8 mouse cellular contexts compared by ENCODE assay signal in genomic region chr10:82858691-82859532, GRCm38 (mm10). TPM values are rescaled to one million over a fixed set of nuclear protein-coding genes. Genes with fewer than 3 reads are reported as not detected.
DNase-seq lines count a peak whose midpoint lies in the region; ATAC-seq and TF ChIP-seq lines count a peak whose summit lies in the region.

No protein-coding gene starts in this region.

- no peaks in the 10 kb centered on the region for H3K27me3 ChIP-seq in heart, embryonic 11.5 days (ENCODE audit: control insufficient read depth, insufficient read depth, low read length)
- no peaks in the 10 kb centered on the region for H3K27me3 ChIP-seq in kidney, embryonic 16.5 days (ENCODE audit: insufficient read depth, low read length)
- no peaks in the 10 kb centered on the region for H3K27me3 ChIP-seq in liver, adult 2 months (ENCODE audit: control insufficient read depth, insufficient read depth, low read length)
- H3K27me3 ChIP-seq in myocyte (ENCODE audit: control insufficient read depth, insufficient read depth, insufficient read length) = no peaks in the 10 kb centered on the region
- H3K27me3 ChIP-seq in splenic B cell, adult 2 months (ENCODE audit: control insufficient read depth, insufficient read depth, low read length, poor library complexity, severe bottlenecking) = no peaks in the 10 kb centered on the region

- TF ChIP-seq CTCF in liver, adult 2 months (IDR thresholded peaks at IDR 0.05; ENCODE audit: low read depth, low read length) = no peak

- under 1% methylated on average over 49 of the region's 49 CpGs for WGBS in heart, embryonic 11.5 days (ENCODE audit: insufficient replicate concordance)
- WGBS in kidney, embryonic 16.5 days = under 1% methylated on average over 49 of the region's 49 CpGs
- WGBS in liver, adult 2 months = under 1% methylated on average over 49 of the region's 49 CpGs

- peak; percentile 88 for ATAC-seq in erythroblast, adult 5-6 weeks (replicated peaks; ENCODE audit: low FRiP score, poor library complexity, severe bottlenecking)
- ATAC-seq in heart, embryonic 11.5 days (replicated peaks; ENCODE audit: insufficient number of reproducible peaks, low FRiP score, low TSS enrichment) = peak; percentile 84
- ATAC-seq in kidney, embryonic 16.5 days (ENCODE audit: low FRiP score, low TSS enrichment) = peak; percentile 87

- peak overlapping the region; percentile 83 for H3K9ac ChIP-seq in heart, embryonic 11.5 days (ENCODE audit: low read depth, low read length)
- H3K9ac ChIP-seq in kidney, embryonic 16.5 days (replicated peaks; ENCODE audit: low read length) = peak overlapping the region; percentile 86
- peak overlapping the region; percentile 93 for H3K9ac ChIP-seq in liver, adult 2 months (ENCODE audit: low read depth, low read length)

- peaks cover 1% of the 10 kb centered on the region; the same call in 1 of the 2 replicates for H3K36me3 ChIP-seq in heart, embryonic 11.5 days (ENCODE audit: control insufficient read depth, insufficient read depth, low read length)
- H3K36me3 ChIP-seq in kidney, embryonic 16.5 days (ENCODE audit: insufficient read depth, low read length) = peaks cover 6% of the 10 kb centered on the region; the same call in 1 of the 2 replicates
- peaks cover 13% of the 10 kb centered on the region; the same call in 1 of the 2 replicates for H3K36me3 ChIP-seq in liver, adult 2 months (ENCODE audit: control insufficient read depth, insufficient read depth, low read length)
- H3K36me3 ChIP-seq in myocyte (ENCODE audit: control insufficient read depth, insufficient read depth) = peaks cover under 1% of the 10 kb centered on the region
- no peaks in the 10 kb centered on the region for H3K36me3 ChIP-seq in splenic B cell, adult 2 months (ENCODE audit: control insufficient read depth, insufficient read depth, low read length, poor library complexity, severe bottlenecking)

- H3K4me3 ChIP-seq in heart, embryonic 11.5 days (ENCODE audit: low read depth, low read length) = peak overlapping the region; percentile 64
- H3K4me3 ChIP-seq in kidney, embryonic 16.5 days (ENCODE audit: low read length) = peak overlapping the region; percentile 87
- H3K4me3 ChIP-seq in liver, adult 2 months (ENCODE audit: insufficient read depth, low read depth, low read length) = peak overlapping the region; percentile 88
- H3K4me3 ChIP-seq in myocyte = peak overlapping the region; percentile 54

- H3K79me2 ChIP-seq in liver, adult 2 months (ENCODE audit: control insufficient read depth, insufficient read depth, low read length) = peaks cover 14% of the 10 kb centered on the region
- peaks cover 40% of the 10 kb centered on the region for H3K79me2 ChIP-seq in myocyte (ENCODE audit: control insufficient read depth, insufficient read depth)

- peak overlapping the region; percentile 88 for H3K27ac ChIP-seq in heart, embryonic 11.5 days (ENCODE audit: low read depth, low read length)
- peak overlapping the region; percentile 97 for H3K27ac ChIP-seq in kidney, embryonic 16.5 days (ENCODE audit: low read length)
- H3K27ac ChIP-seq in liver, adult 2 months (replicated peaks; ENCODE audit: insufficient read depth, low read depth, low read length) = peak overlapping the region; percentile 96

- no peaks in the 10 kb centered on the region for H3K9me3 ChIP-seq in heart, embryonic 11.5 days (replicated peaks; ENCODE audit: control insufficient read depth, low read length)
- no peaks in the 10 kb centered on the region for H3K9me3 ChIP-seq in kidney, embryonic 16.5 days (ENCODE audit: low read length)

- peak; percentile 97 for TF ChIP-seq POLR2A in liver, adult 2 months (IDR thresholded peaks at IDR 0.05; ENCODE audit: extremely low read depth, insufficient read depth, low read length)
- peak; percentile 94 for TF ChIP-seq POLR2A in myocyte (IDR thresholded peaks at IDR 0.05; ENCODE audit: insufficient read length, low read depth)

- H3K4me2 ChIP-seq in heart, embryonic 11.5 days = peak overlapping the region; percentile 78
- H3K4me2 ChIP-seq in kidney, embryonic 16.5 days (replicated peaks; ENCODE audit: low read depth, low read length) = peak overlapping the region; percentile 62
- peak overlapping the region; percentile 95 for H3K4me2 ChIP-seq in myocyte (ENCODE audit: low read depth)

- DNase-seq in B cell, adult 2 months = peak; percentile 75
- peak; percentile 98 for DNase-seq in brain, adult 2 months (ENCODE audit: low read depth, low spot score)
- DNase-seq in liver, adult 2 months (ENCODE audit: extremely low read depth, low read depth, low spot score) = peak; percentile 91
- DNase-seq in splenic B cell, adult 2 months (ENCODE audit: low read depth, low spot score) = peak; percentile 75

- H3K4me1 ChIP-seq in heart, embryonic 11.5 days (ENCODE audit: control insufficient read depth, insufficient read depth, low read length) = peaks cover 22% of the 10 kb centered on the region; the same call in 1 of the 2 replicates
- peaks cover 30% of the 10 kb centered on the region for H3K4me1 ChIP-seq in kidney, embryonic 16.5 days (ENCODE audit: insufficient read depth, low read length)
- peaks cover 12% of the 10 kb centered on the region for H3K4me1 ChIP-seq in liver, adult 2 months (ENCODE audit: control insufficient read depth, insufficient read depth, low read length)

- peak overlapping the region; percentile 64 for H3ac ChIP-seq in myocyte (ENCODE audit: control insufficient read depth, insufficient read length)

TF ChIP-seq in myocyte, 11 proteins besides CTCF, POLR2A, EP300 and RAD21:
- no peak for TF ChIP-seq REST (IDR thresholded peaks at IDR 0.05; ENCODE audit: insufficient read depth, insufficient read length)
- no peak for TF ChIP-seq TCF12 (IDR thresholded peaks at IDR 0.05; ENCODE audit: insufficient read depth, poor library complexity, severe bottlenecking)
- TF ChIP-seq POLR2AphosphoS2 (IDR thresholded peaks at IDR 0.05; ENCODE audit: insufficient read length, low read depth) = peak; percentile 94
- TF ChIP-seq USF1 (IDR thresholded peaks at IDR 0.05; ENCODE audit: low read depth) = peak; percentile 32
- no peak for TF ChIP-seq CEBPB (IDR thresholded peaks at IDR 0.05; ENCODE audit: insufficient read depth, poor library complexity, severe bottlenecking)
- no peak for TF ChIP-seq E2F4 (IDR thresholded peaks at IDR 0.05; ENCODE audit: insufficient read depth)
- TF ChIP-seq MAX (IDR thresholded peaks at IDR 0.05; ENCODE audit: low read depth) = no peak

RNA-seq across cellular contexts. Expression of gene Eid3, which starts 7.5 kb away (rescaled TPM):
- 1.3 TPM in 1 of 2 replicates, not detected in the other for total RNA-seq in erythroblast, adult 5-6 weeks (2015; ENCODE audit: low replicate concordance)
- 1.4 and 5.2 TPM in 2 replicates for total RNA-seq in erythroblast, adult 5-6 weeks (2017; ENCODE audit: low replicate concordance)
- 0.20 and 0.23 TPM in 2 replicates for polyA plus RNA-seq in heart, embryonic 11.5 days (2014; fragmentation: Nextera tagmentation; extraction: Ambion mirVana)
- polyA plus RNA-seq in kidney, embryonic 16.5 days (2015; fragmentation: Nextera tagmentation; extraction: Ambion mirVana) = 0.16 and 0.40 TPM in 2 replicates
- total RNA-seq in liver, adult 2 months (2014; rRNA removed) = 2.1 and 2.3 TPM in 2 replicates
- 0.26 and 0.50 TPM in 2 replicates for polyA plus RNA-seq in liver, adult 2 months (2012; rRNA removed)
- polyA plus RNA-seq in myocyte (2012; fragmentation: generic; extraction: Trizol) = 0.43 TPM

RNA-seq across cellular contexts. Expression of gene Txnrd1, which starts 25.2 kb away (rescaled TPM):
- total RNA-seq in erythroblast, adult 5-6 weeks (2015; ENCODE audit: low replicate concordance) = 12.1 and 20.9 TPM in 2 replicates
- 18.0 and 25.3 TPM in 2 replicates for total RNA-seq in erythroblast, adult 5-6 weeks (2017; ENCODE audit: low replicate concordance)
- polyA plus RNA-seq in heart, embryonic 11.5 days (2014; fragmentation: Nextera tagmentation; extraction: Ambion mirVana) = 88.2 and 92.3 TPM in 2 replicates
- 112 and 113 TPM in 2 replicates for polyA plus RNA-seq in kidney, embryonic 16.5 days (2015; fragmentation: Nextera tagmentation; extraction: Ambion mirVana)
- 71.2 and 83.2 TPM in 2 replicates for total RNA-seq in liver, adult 2 months (2014; rRNA removed)
- 50.4 and 51.9 TPM in 2 replicates for polyA plus RNA-seq in liver, adult 2 months (2012; rRNA removed)
- 77.0 TPM for polyA plus RNA-seq in myocyte (2012; fragmentation: generic; extraction: Trizol)

Comparison
In these comparisons a context has a peak if more than half of its experiments do, and no peak if none do; other contexts are left out.
1. Peak in every context shown above with its lines: DNase-seq, ATAC-seq, H3K4me3 ChIP-seq and H3K27ac ChIP-seq.